Mouse (Mus musculus): ENCODE results near the gene Bmpr2. TPM values are rescaled to one million over a fixed set of nuclear protein-coding genes. Genes with fewer than 3 reads are reported as not detected.

Bmpr2 gene
- polyA plus RNA-seq (2014; fragmentation: Nextera tagmentation; extraction: Ambion mirVana), result 4.1 and 5.2 TPM in 2 replicates

DNA sequence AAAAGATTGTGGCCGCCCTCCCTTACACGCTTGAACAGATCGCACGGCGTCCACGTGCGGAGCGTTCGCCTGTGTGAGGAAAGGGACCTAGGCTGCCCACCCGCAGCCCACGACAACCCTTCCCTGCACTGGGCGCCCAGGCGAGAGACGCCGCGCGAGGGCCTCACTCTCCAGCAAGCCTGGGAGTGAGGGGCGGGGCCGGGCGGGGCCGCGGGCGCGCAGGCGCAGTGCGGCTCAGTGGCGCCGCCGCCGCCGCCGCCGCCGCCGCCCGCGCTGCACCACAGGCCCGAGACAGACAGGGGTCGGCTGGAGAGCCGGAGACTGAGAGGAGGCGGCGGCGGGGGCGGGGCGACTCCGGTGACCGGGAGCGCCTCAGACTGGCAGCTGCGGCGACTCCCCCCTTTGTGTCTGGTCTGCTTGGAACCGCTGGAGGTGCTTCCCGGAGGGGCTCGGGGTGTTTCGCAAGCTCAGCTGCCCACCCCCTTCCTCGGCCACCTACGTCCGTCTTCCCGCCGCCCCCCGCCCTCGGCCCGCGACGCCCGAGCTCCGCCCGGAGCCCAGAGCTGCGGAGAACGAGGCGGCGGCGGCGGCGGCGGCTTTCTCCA, at the start of gene Bmpr2:
Gene Bmpr2, plus strand, starts transcription at position 237 of the 605 bp plus-strand sequence.
- Histone ChIP-seq H3K9me3 (ENCODE audit: control insufficient read depth, low read length) (no peaks in the 10 kb centered on the region), H3K27me3 (replicated peaks; ENCODE audit: control insufficient read depth, insufficient read depth, low read length) (no peaks in the 10 kb centered on the region), H3K4me1 (replicated peaks; ENCODE audit: control insufficient read depth, insufficient read depth, low read length) (peaks cover 10% of the 10 kb centered on the region), H3K4me2 (peak within 1 kb of the TSS; percentile 96), H3K27ac (ENCODE audit: low read depth, low read length) (peak within 1 kb of the TSS; percentile 91), H3K4me3 (ENCODE audit: low read depth, low read length) (peak within 1 kb of the TSS; percentile 75), H3K36me3 (ENCODE audit: control insufficient read depth, insufficient read depth, low read length) (no peaks in the 10 kb centered on the region), H3K9ac (ENCODE audit: low read depth, low read length) (peak within 1 kb of the TSS; percentile 84)
- WGBS, result 2% methylated on average over 67 of the region's 75 CpGs
- DNase-seq (ENCODE audit: low spot score) (peak; percentile 89), ATAC-seq (replicated peaks; ENCODE audit: low FRiP score) (peak; percentile 86)

DNA sequence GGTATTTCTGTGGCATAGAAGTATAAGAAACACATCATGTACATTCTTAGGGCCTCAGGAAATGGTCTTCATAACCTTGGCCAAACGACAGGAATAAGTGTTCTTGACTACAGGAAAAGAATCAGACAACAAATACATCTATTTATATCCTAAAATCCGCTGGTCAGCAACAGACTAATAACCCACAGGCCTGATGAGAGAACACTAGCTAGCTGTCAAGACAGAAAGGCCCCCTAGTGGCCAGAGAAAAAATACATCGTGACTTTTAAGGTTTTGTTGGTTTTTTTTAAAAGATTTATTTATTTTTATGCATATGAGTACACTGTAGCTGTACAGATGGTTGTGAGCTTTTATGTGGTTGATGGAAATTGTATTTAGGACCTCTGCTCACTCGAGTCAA, 43.3 kb upstream of the Bmpr2 start:
- Histone ChIP-seq H3K4me2 (no peak overlapping the region), H3K4me3 (ENCODE audit: low read depth, low read length) (no peak overlapping the region), H3K9ac (ENCODE audit: low read depth, low read length) (no peak overlapping the region), H3K27me3 (replicated peaks; ENCODE audit: control insufficient read depth, insufficient read depth, low read length) (no peaks in the 10 kb centered on the region), H3K9me3 (ENCODE audit: control insufficient read depth, low read length) (no peaks in the 10 kb centered on the region), H3K4me1 (replicated peaks; ENCODE audit: control insufficient read depth, insufficient read depth, low read length) (no peaks in the 10 kb centered on the region), H3K36me3 (ENCODE audit: control insufficient read depth, insufficient read depth, low read length) (peaks cover 16% of the 10 kb centered on the region; the same call in 1 of the 2 replicates), H3K27ac (ENCODE audit: low read depth, low read length) (no peak overlapping the region)
- ATAC-seq (replicated peaks; ENCODE audit: low FRiP score) (no peak), DNase-seq (ENCODE audit: low spot score) (no peak)
- 47% methylated on average over 4 of the region's 4 CpGs for WGBS

DNA sequence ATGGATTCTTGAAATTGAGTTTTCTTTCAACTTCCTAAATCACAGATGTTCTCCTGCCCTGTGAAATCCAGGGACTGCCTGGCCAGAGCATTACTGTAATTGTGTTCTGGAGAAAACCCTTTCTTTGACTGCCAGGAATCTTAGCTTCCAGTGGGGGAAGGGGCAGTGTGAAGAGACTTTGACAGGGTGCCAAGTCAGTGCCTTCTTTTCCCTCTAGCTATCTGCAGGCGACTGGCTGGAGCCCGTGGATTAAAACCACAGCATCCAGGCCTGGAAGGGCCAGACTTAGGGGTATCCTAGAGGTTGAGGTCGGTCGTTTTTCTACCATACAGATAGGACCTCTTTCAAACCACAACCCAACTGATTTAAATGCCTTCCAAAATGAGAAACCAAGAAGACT, 37.5 kb upstream of the Bmpr2 start:
- ATAC-seq (replicated peaks; ENCODE audit: low FRiP score), result no peak
- DNase-seq (ENCODE audit: low spot score), result no peak
- H3K9me3 ChIP-seq (ENCODE audit: control insufficient read depth, low read length), result no peaks in the 10 kb centered on the region
- H3K27ac ChIP-seq (ENCODE audit: low read depth, low read length), result no peak overlapping the region
- no peak overlapping the region for H3K4me3 ChIP-seq (ENCODE audit: low read depth, low read length)
- H3K27me3 ChIP-seq (replicated peaks; ENCODE audit: control insufficient read depth, insufficient read depth, low read length), result no peaks in the 10 kb centered on the region
- no peaks in the 10 kb centered on the region for H3K4me1 ChIP-seq (replicated peaks; ENCODE audit: control insufficient read depth, insufficient read depth, low read length)
- no peak overlapping the region for H3K9ac ChIP-seq (ENCODE audit: low read depth, low read length)
- H3K4me2 ChIP-seq, result no peak overlapping the region
- H3K36me3 ChIP-seq (ENCODE audit: control insufficient read depth, insufficient read depth, low read length), result peaks cover 2% of the 10 kb centered on the region; the same call in 1 of the 2 replicates
- 50% methylated on average over 4 of the region's 4 CpGs for WGBS

DNA sequence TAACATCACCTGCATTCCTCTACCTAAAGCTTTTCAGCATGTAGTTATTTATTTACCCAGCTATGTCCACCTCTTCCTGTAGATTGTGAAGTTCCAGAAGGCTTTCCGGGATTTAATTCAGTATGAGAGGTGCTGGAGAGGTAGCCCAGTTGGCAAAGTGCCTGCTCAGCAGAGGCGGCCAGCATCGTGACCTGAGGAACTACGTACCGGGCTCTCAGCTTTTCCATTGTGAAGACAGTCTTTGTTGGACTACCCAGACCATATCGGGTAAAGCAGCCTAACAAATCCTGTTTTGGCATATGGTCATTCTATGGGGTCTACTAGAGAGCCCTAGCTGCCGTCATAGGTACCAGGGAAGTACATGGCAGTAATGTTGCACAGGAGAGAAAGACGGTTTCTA, 33.1 kb upstream of the Bmpr2 start:
- Histone ChIP-seq H3K4me3 (ENCODE audit: low read depth, low read length) (no peak overlapping the region), H3K9me3 (ENCODE audit: control insufficient read depth, low read length) (no peaks in the 10 kb centered on the region), H3K4me1 (replicated peaks; ENCODE audit: control insufficient read depth, insufficient read depth, low read length) (no peaks in the 10 kb centered on the region), H3K27ac (ENCODE audit: low read depth, low read length) (no peak overlapping the region), H3K9ac (ENCODE audit: low read depth, low read length) (no peak overlapping the region), H3K27me3 (replicated peaks; ENCODE audit: control insufficient read depth, insufficient read depth, low read length) (no peaks in the 10 kb centered on the region), H3K4me2 (no peak overlapping the region), H3K36me3 (ENCODE audit: control insufficient read depth, insufficient read depth, low read length) (no peaks in the 10 kb centered on the region)
- WGBS, result 85% methylated on average over 8 of the region's 8 CpGs
- DNase-seq (ENCODE audit: low spot score), result no peak
- ATAC-seq (replicated peaks; ENCODE audit: low FRiP score), result no peak

DNA sequence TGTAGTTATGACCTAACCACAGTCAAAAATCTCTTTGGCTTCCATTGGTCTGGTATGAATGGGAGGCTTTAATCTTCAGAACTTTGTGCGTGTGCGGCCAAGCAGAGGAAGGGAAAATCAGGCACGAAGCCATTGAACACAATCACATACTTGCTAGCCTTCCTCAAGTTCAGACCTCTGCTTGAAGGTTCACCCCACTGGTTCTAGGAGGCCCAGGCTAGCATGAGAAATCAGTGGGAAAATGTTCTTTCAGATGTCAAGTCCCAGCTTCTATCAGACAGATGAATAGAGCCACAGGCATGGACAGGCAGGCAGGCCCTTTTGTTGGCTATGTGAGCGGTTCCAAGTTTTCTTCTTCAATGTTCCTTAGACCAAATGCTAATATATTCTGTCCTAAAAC, 32.5 kb upstream of the Bmpr2 start:
- Histone ChIP-seq H3K9ac (ENCODE audit: low read depth, low read length) (no peak overlapping the region), H3K27me3 (replicated peaks; ENCODE audit: control insufficient read depth, insufficient read depth, low read length) (no peaks in the 10 kb centered on the region), H3K9me3 (ENCODE audit: control insufficient read depth, low read length) (no peaks in the 10 kb centered on the region), H3K4me2 (no peak overlapping the region), H3K4me1 (replicated peaks; ENCODE audit: control insufficient read depth, insufficient read depth, low read length) (no peaks in the 10 kb centered on the region), H3K27ac (ENCODE audit: low read depth, low read length) (no peak overlapping the region), H3K36me3 (ENCODE audit: control insufficient read depth, insufficient read depth, low read length) (no peaks in the 10 kb centered on the region), H3K4me3 (ENCODE audit: low read depth, low read length) (no peak overlapping the region)
- ATAC-seq (replicated peaks; ENCODE audit: low FRiP score), result no peak
- WGBS, result 89% methylated on average over 4 of the region's 4 CpGs
- DNase-seq (ENCODE audit: low spot score), result no peak

DNA sequence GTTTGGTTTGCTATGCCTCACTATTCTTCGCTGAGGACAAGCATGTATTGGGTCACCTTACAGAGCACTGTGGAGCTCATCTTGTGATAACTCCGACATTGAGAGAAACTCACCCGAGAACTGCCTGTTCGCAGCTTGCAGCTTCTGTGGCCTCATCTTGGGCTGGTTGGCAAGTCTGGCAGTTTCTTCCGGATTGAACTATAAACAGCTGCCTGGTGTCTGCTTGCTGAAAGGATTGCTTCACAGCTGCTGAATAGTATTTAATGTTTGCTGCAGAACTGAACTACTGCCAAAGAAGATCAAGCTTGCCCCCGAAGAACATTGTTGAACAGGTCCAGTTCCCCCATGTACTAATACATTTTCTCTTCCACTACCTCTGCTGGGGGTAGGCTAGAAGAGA, 29.1 kb upstream of the Bmpr2 start:
- H3K9me3 ChIP-seq (ENCODE audit: control insufficient read depth, low read length), result no peaks in the 10 kb centered on the region
- no peaks in the 10 kb centered on the region for H3K27me3 ChIP-seq (replicated peaks; ENCODE audit: control insufficient read depth, insufficient read depth, low read length)
- H3K4me3 ChIP-seq (ENCODE audit: low read depth, low read length), result no peak overlapping the region
- no peak overlapping the region for H3K4me2 ChIP-seq
- ATAC-seq (replicated peaks; ENCODE audit: low FRiP score), result no peak
- H3K27ac ChIP-seq (ENCODE audit: low read depth, low read length), result no peak overlapping the region
- H3K9ac ChIP-seq (ENCODE audit: low read depth, low read length), result no peak overlapping the region
- H3K4me1 ChIP-seq (replicated peaks; ENCODE audit: control insufficient read depth, insufficient read depth, low read length), result no peaks in the 10 kb centered on the region
- no peak for DNase-seq (ENCODE audit: low spot score)
- 74% methylated on average over 6 of the region's 6 CpGs for WGBS
- no peaks in the 10 kb centered on the region for H3K36me3 ChIP-seq (ENCODE audit: control insufficient read depth, insufficient read depth, low read length)

DNA sequence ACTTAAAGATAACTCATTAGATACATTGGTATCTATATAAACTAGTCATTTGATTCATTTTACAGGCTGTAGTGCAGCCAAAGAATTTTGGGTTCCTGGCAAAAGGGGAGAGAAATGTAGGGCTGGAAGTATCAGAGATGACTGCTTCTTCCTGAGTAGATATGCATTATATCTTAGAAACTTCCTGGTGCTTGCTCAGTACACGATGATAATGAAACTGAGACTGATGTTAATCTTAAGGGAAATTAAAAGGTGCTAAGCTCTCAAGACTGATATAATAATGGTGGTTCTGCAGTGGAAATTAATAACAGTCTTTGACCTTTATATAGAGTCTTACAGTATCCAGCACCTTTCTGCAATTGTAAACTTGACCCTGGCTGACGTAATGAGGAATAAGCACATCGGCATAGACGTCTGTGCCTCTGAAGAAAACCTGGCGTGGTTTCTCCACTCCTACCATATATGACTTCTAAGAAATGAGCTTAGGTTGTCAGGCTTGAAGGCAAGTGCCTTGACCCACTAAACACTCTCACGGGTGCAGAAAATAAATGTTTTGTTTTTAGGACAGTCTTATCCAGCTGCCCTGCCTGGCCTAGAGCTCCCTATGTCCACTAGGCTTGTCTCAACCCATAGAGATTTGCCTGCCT, 24.3 kb upstream of the Bmpr2 start:
- Histone ChIP-seq H3K27ac (ENCODE audit: low read depth, low read length) (peak overlapping the region; percentile 8; the same call in 1 of the 2 replicates), H3K4me1 (replicated peaks; ENCODE audit: control insufficient read depth, insufficient read depth, low read length) (peaks cover 7% of the 10 kb centered on the region; the same call in 1 of the 2 replicates), H3K4me2 (no peak overlapping the region), H3K9ac (ENCODE audit: low read depth, low read length) (no peak overlapping the region), H3K9me3 (ENCODE audit: control insufficient read depth, low read length) (no peaks in the 10 kb centered on the region), H3K36me3 (ENCODE audit: control insufficient read depth, insufficient read depth, low read length) (no peaks in the 10 kb centered on the region), H3K4me3 (ENCODE audit: low read depth, low read length) (no peak overlapping the region), H3K27me3 (replicated peaks; ENCODE audit: control insufficient read depth, insufficient read depth, low read length) (no peaks in the 10 kb centered on the region)
- WGBS, result 64% methylated on average over 6 of the region's 6 CpGs
- DNase-seq (ENCODE audit: low spot score) (no peak), ATAC-seq (replicated peaks; ENCODE audit: low FRiP score) (no peak)

DNA sequence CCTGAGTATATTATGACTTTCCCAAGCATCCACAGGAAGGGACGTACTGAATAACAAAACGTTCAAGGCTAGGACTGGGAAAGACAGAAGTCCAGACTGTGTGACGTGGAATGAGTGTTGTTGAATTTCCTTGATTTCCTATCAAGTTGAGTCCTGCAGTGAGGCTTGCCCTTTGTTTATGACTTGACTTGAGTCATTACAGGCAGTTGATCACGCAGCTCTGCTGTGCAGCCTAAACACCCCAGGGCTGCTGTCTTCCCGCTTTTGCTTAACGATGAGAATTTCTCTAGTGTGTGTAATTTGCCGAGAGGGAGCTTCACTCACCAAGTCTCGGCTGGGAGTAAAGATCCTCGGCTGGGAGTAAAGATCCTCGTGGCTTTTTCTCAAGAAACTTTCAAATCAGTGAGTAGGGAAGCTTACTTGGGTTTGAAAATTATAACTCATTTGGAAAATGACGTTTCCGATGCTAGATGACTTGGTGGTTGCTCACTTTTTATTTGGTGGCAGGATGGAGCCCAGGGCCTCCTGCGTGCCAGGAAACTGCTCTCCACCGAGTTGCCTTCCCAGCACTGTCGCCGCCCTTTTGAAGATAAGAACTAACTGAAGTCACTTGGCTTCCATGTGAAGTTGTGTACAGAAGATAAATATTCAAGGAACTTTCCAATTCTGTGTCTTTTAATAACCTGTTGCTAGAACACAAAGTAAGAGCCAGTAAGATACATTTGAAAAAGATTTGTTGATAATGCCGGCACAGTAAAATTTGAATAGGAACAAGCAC, 23.4 kb upstream of the Bmpr2 start:
- no peaks in the 10 kb centered on the region for H3K27me3 ChIP-seq (replicated peaks; ENCODE audit: control insufficient read depth, insufficient read depth, low read length)
- ATAC-seq (replicated peaks; ENCODE audit: low FRiP score) (peak; percentile 62; the same call in 1 of the 2 replicates), DNase-seq (ENCODE audit: low spot score) (no peak)
- peaks cover 7% of the 10 kb centered on the region; the same call in 1 of the 2 replicates for H3K4me1 ChIP-seq (replicated peaks; ENCODE audit: control insufficient read depth, insufficient read depth, low read length)
- H3K36me3 ChIP-seq (ENCODE audit: control insufficient read depth, insufficient read depth, low read length), result no peaks in the 10 kb centered on the region
- H3K4me2 ChIP-seq, result peak overlapping the region; percentile 20; the same call in 1 of the 2 replicates
- no peak overlapping the region for H3K9ac ChIP-seq (ENCODE audit: low read depth, low read length)
- no peak overlapping the region for H3K4me3 ChIP-seq (ENCODE audit: low read depth, low read length)
- H3K9me3 ChIP-seq (ENCODE audit: control insufficient read depth, low read length), result no peaks in the 10 kb centered on the region
- 54% methylated on average over 17 of the region's 17 CpGs for WGBS
- H3K27ac ChIP-seq (ENCODE audit: low read depth, low read length), result peak overlapping the region; percentile 23; the same call in 1 of the 2 replicates
